Mouse (Mus musculus) left cerebral cortex, postnatal 4 days (tissue): Measurements from ENCODE around the gene Pcnx3. TPM values are rescaled to one million over a fixed set of nuclear protein-coding genes. Genes with fewer than 3 reads are reported as not detected.
"Not testable (repeated sequence)": the region's sequence is repeated elsewhere in the genome, so short reads cannot be mapped to it uniquely, and the experiment has no call there.

ENCODE experiments used
- DNase-seq: peaks from one replicate; pipeline ENCODE4 v3.0.0-alpha.2; 2022
- intact Hi-C: fragments of 180-260 bp; cut with DNase I; formaldehyde crosslinking; loops from one replicate; pipeline ENCODE4 v1.15.1; 2025
- total RNA-seq, 2 experiments: library from RNA; stranded (reverse); gene quantifications; 2 replicates each; pipeline ENCODE4 v1.2.3; 2021

The Pcnx3 gene
- total RNA-seq, 2 experiments from 2014 or later: 87.7 to 91.7 TPM

DNA sequence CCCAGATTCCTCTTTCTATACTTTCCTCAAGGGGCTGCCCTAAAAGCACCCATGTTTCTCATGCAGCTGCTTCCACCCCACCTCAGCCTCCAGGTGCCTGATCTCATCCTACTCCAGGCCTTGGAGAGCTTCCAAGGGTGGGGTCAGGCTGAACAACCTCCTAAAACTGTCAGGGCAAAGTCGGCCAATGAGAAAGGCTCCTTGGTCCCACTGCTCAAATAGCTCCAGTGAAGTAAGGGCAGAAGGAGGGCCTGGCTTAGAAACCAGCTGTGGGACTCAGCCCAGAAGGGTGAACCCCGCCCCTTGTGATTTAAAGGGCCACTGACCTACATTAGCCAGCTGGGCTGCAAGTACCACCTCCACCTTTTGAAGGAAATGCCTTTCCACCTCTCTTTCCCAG lies 25.0 kb upstream of the Pcnx3 start:
- intact Hi-C loops: loop anchor here (10.0 kb wide), 1 partner anchor 61 kb away; the partner anchor contains the start of gene Scyl1
- DNase-seq: no peak

DNA sequence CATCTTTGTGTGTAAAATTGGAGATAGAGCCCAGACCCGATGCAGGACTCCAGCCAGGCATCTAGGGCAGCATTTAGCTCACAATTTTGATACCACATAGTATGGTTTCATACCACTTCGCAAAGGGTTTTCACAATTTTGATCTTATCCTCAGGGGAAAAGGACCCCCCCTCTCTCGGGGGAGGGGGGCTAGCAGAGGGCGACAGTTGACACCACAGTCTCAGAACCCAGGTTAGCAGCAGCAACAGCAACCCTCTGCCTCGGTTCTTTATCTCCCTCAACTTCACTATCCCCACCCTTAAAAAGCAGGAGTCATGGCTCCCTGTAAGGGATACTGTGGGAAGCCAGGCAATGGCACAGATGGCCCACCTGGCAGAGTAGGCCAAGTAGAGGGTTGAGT lies 24.5 kb upstream of the Pcnx3 start:
- no peak for DNase-seq
- intact Hi-C loops: loop anchor here (10.0 kb wide), 1 partner anchor 62 kb away; the partner anchor contains the start of gene Scyl1

DNA sequence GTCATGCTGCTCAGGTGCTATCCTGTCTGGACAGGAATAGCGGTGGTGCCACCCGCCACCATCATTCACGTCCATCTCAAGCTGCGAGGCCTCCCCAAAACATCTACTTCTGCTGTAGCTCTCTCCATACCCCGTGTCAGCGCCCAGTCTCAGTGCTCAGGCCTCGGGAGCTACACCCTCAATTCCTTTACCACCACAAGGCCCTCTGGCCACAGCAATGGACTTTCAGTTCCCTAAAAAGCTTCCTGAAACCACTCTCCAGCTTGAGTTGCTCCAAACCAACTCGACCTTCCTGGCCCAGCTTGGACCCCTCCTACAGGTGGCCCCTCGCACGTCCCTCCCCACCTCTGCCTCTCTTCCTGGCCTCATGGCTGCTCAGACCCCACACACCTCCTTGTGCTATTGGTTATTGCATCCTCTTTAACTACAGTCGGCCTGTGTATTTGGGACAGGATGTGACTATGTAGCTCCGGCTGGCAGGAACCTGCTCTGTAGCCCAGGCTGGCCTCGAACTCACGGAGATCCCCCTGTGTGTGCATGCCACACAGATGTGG lies 23.3 kb upstream of the Pcnx3 start:
- DNase-seq: no peak

DNA sequence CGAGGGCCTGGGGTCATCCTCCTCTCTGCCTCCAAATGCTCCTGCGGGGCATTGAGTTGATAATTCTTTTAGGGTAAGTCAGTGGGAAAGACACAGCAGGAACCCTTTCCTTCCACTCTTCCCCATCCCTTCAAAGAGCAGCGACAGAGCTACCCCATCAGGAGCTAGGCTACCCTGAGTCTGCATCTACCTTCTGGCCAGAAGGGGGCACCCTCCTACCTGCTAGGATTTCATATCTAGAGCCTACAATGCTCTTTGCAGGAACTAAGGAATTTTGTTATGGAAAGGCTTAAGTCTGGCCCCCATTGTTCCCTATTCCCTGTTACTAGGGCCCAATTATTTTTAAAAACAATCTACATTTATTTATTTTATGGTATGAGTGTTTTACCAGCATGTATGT lies 22.5 kb upstream of the Pcnx3 start:
- intact Hi-C loops: loop anchor here (10.0 kb wide), 1 partner anchor 64 kb away; the partner anchor contains the start of gene Scyl1

More for the DNA sequence above, 23.3 kb upstream of the Pcnx3 start:
- intact Hi-C loops: loop anchor here (10.0 kb wide), 1 partner anchor 63 kb away; the partner anchor contains the start of gene Scyl1

DNA sequence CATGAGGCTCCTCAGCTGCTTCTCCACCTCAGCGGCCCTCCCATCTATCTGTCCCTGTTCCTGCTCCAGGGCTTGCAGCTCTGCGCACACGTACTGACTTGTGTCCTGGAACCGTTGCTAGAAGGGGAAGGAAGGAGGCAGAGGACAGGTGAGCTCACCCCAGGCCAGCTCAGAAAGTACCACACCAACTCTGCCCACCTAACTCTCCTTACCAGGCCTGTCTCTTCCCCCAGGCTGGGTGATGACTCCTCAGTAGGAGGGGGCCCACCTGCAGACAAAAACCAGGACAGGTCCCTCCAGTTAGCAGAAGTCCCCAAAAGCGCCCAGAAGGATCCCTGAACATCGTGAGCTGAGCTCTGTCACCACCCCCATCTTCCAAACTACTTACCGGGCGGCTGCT lies 21.9 kb upstream of the Pcnx3 start:
- intact Hi-C loops: loop anchor here (10.0 kb wide), 1 partner anchor 64 kb away; the partner anchor contains the start of gene Scyl1
- no peak for DNase-seq

More for the DNA sequence above, 22.5 kb upstream of the Pcnx3 start:
- peak; percentile 77 for DNase-seq

DNA sequence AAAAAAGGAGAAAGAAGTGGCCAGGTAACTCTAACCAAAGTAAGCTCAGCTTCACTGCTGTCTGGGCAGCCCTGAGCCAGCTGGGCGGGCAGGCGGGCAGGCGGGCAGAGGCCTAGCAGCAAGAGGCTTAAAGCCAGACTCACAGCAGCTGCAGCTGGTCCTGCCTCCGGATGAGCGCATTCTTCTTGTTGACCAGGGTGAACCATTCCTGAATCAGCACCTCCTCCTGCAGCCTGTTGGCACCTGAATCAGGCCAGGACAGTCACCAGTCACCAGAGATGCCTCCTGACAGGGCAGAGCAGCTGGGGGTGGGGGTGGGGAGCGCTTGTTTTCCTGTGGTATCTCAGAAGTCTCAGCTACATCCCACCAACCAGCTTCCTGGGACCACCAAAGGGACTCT lies 21.4 kb upstream of the Pcnx3 start:
- intact Hi-C loops: loop anchor here (10.0 kb wide), 1 partner anchor 65 kb away; the partner anchor contains the start of gene Scyl1
- peak; percentile 63 for DNase-seq

DNA sequence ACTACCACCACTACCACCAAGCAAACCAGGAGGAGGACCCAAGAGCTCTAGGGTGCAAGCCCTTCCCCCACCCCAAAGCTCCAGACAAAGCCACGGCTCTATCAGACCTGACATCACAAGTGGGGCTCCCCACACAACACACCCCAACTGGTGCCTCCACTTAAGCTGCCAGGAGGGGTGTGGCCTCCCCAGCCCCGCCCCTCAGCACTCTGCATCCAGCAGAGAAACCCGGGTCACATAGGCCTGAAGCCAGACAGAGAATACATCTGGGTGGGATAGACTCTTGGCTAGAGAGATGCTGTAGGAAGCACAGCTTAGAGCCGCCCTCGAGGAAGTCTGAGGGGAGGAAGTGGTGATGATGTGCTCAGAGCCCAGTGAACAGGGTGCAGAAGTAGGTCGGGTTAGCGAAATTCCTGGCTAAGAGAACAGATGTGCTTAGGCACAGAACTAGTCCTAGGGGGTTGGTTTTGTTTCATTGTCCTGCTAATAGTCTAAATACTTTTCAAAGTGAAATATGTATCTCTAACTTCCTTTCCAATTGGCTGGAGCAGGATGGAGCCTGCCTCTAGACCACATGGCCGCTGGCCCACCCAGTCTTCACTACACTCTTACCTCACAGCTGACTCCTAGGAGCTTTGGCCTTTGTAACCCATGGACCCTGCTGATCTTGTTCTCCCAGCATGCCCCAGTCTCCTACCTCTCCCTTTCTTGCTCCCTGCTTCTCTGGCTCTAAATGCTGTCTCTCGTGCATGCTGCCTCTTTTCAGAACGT lies 16.3 kb upstream of the Pcnx3 start:
- intact Hi-C loops: no loop called here

DNA sequence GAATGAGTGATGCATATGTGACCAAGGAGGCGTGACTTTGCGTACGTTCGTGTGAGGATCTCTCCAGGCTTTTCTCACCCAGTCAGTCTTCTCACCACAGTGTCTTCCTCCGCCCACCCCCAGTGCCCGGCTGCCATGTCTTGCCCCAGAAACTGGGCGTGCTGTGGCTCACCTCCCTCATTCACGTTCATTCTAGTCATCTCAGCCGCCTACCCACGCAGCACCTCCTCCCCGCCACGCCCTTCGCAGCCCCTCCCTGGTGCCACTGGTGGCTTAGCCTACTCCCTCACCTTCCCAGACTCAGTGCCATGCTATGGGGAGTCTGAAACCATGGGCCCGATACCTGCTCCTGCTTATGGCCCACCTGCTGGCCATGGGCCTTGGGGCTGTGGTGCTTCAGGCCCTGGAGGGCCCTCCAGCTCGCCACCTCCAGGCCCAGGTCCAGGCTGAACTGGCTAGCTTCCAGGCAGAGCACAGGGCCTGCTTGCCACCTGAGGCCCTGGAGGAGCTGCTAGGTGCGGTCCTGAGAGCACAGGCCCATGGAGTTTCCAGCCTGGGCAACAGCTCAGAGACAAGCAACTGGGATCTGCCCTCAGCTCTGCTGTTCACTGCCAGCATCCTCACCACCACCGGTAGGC lies 15.6 kb upstream of the Pcnx3 start, which contains the start of gene Kcnk7:
Gene Kcnk7, plus strand, starts transcription at position 205 of the 638 bp plus-strand sequence.
- DNase-seq: no peak
- intact Hi-C loops: no loop called here

More for the DNA sequence above, 16.3 kb upstream of the Pcnx3 start:
- DNase-seq: no peak

DNA sequence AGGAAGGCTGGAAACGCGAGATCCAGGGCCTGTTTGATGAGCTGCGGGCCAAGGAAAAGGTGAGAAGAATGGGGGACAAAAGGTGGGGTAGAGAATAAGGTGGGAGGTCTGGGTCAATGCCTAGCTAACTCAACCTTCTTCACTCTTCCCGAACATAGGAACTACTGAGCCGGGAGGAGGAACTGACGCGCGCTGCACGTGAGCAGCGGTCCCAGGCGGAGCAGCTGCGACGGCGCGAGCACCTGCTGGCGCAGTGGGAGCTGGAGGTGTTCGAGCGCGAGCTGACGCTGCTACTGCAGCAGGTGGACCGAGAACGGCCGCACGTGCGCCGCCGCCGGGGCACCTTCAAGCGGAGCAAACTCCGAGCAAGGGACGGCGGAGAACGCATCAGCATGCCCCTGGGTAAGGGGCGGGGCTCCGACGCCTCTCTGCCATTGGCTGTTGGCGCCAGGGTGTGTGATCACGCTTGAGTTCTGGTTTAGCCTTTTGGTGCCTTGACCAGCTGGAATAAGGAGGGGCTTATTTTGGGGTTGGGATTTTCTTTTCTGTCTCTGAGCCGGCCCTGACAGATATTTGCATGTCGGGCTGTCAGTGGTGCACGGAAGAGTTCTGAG lies 7.2 kb upstream of the Pcnx3 start:
- no peak for DNase-seq
- intact Hi-C loops: no loop called here

DNA sequence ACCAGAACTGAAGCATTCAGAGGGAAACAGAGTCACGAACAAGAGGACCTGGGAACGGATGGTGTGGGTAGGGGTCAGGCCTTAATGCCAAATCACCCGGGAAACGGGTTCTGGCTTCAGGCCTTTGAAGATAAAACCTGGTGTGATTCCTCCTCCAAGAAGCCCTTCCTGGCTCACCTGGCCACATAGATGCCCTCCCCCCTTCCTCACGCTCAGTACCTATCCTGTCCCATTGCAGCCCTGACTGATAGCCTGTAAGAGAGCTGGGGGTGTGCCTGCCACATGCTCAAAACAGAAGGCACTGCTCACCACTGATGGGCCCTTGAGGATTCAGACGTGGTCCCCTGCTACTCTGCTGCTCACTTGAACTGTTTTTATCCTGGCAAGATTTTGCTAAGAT lies 5.1 kb upstream of the Pcnx3 start:
- intact Hi-C loops: no loop called here
- no peak for DNase-seq

DNA sequence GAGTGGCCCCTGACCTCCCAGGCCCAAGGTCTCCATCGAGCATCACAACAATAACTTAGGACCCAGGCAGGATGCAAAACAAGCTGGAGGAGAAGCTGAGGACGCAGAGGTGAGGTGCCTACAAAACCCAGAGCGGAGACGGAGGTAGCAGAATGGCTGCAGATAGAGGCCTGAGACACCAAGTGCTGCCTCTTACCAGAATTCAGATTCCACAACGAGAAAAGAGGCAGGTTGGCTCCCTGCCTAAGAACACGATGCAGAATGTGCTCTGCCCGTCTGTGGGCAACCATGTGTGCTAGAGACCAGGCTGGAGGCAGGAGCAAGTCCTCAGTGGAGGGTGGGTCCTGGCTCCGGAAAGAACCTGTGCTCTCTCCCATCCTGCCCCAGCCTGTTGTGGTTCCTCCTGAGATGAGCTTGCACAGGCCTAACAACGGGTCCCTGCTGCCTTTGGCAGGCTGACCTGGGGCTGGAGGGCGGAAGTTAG lies 4.2 kb upstream of the Pcnx3 start:
- intact Hi-C loops: no loop called here

DNA sequence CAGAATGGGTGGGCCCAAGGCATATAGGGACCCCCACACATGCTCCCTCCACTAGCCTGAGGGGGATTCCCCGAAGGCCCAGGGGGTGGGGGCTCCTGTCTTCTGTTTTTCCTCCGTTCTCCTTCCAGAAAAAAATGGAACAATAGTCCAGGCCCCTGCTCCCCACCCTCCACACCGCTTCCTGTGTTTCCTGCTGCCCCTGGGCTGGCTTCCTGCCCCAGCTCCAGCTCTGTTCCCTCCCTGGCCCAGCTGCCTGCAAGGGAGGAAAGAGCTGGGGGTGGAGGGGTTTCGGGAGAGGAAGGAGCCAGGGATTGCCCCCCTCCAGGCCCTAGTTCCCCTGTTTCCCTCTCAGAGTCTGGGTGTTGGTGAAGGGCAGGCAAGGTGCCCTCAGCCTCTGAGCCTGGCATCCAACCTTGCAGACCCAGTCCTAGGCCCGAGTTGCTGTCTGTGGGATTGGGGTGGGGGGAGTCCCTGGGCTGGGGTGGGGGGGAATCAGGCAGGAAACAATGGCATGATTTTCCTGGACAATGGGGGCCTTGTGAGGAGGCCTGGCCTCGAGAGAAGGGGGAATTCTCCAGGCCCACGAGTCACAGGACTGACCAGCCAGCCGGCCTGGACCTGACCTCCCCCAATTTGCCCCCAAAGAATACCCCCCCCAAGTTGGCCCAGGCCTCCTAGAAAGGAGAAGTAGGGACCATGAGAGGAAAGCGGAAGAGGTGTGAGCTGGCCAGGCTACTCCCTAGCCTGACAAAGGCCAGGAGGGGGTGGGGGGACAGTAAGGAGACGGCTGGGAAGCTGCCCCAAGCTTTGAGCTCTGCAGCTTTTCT lies 3.6 kb upstream of the Pcnx3 start:
- no peak for DNase-seq
- intact Hi-C loops: no loop called here

More for the DNA sequence above, 4.2 kb upstream of the Pcnx3 start:
- no peak for DNase-seq

DNA sequence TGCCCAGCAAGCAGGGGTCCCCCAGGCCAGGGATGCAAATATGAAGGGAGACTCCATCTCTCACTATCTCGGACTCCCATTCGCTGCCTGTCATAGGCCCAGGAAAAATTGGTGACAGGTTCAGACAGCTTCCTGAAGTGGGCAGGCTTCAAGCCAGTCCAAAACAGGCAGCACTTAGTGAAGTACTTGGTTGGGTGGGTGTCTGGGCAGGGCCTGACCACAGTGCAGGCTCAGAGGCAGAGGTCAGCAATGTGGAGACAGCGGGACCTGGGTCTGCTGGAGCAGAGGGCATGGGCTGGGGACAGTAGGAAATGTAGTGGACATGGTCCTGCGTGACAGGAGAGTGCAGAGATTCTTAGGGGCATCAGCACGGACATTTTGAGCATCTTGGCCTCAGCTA lies 2.9 kb upstream of the Pcnx3 start:
- intact Hi-C loops: no loop called here
- DNase-seq: no peak

DNA sequence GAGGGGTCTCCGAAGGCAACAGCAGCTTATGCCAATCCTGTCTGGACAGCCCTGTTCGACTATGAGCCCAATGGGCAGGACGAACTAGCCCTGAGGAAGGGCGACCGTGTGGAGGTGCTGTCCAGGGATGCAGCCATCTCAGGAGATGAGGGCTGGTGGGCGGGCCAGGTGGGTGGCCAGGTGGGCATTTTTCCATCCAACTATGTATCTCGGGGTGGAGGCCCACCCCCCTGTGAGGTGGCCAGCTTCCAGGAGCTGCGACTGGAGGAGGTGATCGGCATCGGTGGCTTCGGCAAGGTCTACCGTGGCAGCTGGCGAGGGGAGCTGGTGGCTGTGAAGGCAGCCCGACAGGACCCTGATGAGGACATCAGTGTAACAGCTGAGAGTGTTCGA lies 1.6 kb upstream of the Pcnx3 start:
- DNase-seq: peak; percentile 53
- intact Hi-C loops: no loop called here

DNA sequence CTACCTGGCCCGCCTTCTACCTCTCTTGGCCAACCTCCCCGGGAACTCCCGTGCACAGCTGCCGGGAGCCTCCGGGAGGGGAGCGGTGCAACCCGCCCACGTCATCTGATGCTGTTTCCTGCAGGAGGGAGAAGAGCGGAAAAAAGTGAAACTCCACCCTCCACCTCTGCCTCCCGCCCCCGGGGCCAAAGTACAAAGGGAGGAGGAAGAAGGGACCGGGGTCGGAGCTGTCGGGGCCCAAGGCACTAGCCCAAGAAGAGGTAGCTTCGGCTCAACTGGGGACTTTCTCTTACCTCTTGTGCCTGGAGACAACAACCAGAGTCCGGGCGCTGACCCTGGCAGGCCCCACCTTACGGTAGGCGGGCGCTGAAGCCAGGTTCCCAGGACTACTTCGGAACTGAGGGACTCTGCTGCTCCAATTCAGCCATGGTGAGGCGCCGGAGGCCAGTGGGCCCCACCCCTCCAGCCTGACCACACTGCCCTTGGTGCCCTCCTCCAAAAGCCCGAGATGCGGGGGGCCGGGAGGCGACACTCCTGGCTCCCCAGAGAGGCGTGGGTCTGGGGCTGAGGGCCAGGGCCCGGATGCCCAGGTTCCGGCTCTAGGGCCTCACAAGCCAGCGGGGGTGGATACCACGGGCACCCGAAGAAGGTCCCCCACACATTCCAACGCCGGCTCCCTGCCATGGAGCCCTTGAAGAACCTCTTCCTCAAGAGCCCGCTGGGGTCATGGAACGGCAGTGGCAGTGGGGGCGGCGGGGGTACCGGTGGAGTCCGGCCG lies 1.0 kb upstream of the Pcnx3 start:
- intact Hi-C loops: no loop called here
- peak; percentile 62 for DNase-seq

DNA sequence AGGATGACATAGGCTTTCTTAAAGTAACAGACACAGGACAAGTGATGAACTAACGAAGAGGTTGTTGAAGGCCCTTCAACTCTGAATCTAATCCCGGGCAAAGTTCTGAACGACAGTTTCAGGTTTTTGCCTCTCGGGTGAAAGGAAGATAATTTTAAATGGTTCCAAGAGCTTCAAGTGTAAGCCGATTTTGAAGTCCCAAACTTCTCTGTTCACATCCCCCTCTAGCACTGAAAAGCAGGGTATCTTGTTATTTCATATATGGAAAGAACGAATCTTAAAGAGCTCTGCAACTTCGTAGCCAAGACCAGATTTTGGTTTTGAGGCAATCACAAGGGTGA lies 350 bp upstream of the Pcnx3 start:
- intact Hi-C loops: no loop called here
- no peak for DNase-seq

DNA sequence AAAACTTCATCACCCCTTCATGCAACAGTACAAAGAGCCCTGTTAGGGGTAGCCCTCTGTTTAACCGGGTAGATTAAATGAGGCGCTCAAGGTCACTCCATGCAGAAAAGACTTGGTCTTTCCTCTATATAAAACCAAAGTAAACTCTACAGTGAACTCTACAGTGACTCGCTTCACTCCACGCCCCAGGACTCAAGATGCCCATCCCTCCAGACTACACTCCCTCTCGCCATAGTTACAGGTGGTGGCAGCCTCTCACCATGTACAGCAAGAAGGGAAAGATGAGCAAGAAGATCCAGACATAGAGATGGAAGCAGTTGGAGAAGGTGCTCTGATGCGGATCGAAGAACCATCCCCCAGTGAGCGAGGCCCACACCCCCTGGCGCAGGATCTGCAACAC lies 970 bp downstream of the Pcnx3 start:
- no peak for DNase-seq
- intact Hi-C loops: no loop called here

DNA sequence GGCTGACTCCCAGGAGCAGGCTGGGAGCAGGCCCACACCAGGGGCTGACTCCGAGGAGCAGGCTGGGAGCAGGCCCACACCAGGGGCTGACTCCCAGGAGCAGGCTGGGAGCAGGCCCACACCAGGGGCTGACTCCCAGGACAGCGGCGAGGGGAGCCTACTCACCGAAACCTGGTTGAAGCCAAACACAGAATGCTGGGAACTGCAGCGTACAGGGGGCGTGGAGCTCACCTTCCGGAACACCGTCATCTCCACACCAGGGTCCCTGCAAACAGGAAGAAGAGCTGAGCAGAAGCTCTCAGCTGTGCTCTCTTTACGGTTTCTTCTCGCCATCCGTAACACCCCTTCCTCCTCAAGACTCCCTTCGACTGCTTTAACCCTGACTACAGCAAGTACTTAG lies 1.8 kb downstream of the Pcnx3 start:
- intact Hi-C loops, DNase-seq: not testable (repeated sequence)

DNA sequence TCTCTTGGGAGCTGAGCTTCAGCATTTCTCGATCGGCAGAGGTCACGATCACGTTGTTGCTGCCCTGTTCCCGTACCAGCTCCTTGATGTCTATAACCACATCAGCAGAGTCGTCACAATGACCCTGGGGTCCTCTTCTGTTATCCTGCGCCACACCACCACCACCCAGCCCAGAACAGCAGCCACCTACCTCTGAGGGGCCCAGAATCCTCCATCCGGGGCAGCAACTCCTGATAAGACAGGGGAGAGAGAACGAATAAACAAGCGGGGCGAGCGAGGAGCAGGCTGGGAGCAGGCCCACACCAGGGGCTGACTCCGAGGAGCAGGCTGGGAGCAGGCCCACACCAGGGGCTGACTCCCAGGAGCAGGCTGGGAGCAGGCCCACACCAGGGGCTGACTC lies 2.3 kb downstream of the Pcnx3 start:
- no peak for DNase-seq
- intact Hi-C loops: no loop called here
